Mouse (Mus musculus) layer of hippocampus, postnatal 36 days (tissue): Measurements from ENCODE around the gene Mrps18c. TPM values are rescaled to one million over a fixed set of nuclear protein-coding genes. Genes with fewer than 3 reads are reported as not detected.
A peak's percentile ranks its signal among the peaks of the same experiment; 100 is the strongest.

ENCODE experiments used
- DNase-seq, 2 experiments: peaks; one replicate each; pipeline ENCODE4 v3.0.0; 2022
- total RNA-seq, 2 experiments: library from RNA; stranded (reverse); gene quantifications; 2 replicates each; pipeline ENCODE4 v1.2.3; 2021

Mrps18c gene
- 10 to 100 TPM; 60.3 to 63.6 TPM for total RNA-seq

DNA sequence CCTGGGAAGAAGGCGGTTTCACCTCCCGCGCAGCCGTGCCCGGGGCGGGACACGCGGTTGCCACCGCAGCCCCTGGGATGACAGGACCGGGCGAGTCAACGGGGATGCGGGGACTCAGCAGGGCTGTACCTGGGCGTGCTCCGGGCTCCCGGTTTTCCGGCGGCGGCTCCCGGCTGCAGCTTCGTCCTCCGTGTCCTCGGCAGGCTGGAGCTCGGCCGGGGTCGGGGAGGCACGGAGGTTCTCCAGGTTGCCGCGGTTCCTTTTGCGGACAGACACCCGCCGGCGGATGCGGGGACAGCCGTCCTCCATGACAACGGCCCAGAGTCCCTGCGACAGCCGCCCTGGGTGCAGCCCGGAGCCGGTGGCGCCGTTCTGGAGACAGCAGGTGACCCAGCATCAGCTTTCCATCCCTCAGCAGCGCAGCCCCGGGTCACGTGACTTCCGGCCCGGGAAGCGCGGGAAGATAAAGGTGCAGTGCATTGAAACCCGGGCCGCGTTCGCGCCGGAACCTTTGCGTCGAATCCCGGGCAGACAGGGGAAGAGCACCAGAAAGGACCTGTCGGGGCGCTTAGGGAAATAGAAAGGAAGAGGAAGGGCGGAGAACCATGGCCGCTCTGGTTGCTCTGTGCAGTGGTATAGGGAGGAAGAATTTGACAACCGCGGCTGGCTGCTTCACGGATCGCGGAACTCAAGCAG is at the start of gene Mrps18c, which contains the start of gene Helq:
Gene Mrps18c (plus strand): TSS at position 463 of the 696 bp plus-strand sequence.
Gene Helq (minus strand): TSS at position 434 of the 696 bp plus-strand sequence.
- peak; percentile 92 for DNase-seq

DNA sequence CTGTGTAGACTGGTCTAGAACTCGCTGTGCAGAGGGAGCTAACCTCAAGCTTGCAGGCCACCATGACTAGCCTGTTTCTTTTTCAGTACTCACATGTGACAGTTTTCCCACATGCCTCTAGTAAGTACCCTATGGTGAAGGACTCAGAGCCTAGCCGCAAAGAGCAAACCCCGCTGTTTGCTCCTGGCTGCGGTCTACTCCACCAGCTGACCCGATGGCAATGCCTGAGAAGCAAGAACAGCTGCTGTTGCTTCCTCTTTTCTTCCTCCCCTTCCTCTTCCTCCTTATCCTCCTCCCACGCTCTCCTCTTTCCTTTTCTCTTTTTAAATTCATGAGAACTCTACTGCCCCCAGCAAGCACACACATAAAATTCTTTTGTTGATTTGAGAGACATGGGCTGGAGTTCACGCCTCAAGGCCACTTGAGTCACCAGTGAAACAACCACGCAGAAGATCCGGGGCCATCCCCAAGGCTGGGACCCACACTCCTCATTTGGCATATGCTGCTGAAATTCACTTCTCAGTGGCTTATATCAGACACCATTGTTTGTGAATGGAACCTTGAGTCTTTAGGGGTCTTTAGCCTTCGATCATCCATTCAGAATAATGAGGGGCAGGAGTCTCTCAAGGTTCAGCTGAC is 47.7 kb upstream of the Mrps18c start:
- DNase-seq = no peak

DNA sequence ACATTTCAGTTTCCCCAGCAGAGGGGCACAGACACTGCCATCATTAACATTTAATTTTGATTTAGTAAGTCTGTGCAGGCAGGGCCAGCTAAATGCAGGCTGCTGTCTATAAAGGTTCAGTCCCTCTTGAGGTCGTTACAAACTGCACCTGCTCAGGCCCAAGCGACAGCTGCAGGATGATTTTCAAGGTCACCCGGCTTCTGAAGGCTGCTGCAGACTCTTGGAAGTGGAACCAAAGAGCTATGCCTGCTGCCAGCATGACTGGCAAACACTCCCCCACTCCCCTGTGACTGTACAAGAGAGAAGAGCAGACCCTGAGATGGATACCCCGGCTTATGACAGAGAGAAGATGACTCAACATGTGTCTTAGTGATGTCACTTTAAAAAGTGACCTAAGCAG is 46.8 kb upstream of the Mrps18c start:
- no peak for DNase-seq

DNA sequence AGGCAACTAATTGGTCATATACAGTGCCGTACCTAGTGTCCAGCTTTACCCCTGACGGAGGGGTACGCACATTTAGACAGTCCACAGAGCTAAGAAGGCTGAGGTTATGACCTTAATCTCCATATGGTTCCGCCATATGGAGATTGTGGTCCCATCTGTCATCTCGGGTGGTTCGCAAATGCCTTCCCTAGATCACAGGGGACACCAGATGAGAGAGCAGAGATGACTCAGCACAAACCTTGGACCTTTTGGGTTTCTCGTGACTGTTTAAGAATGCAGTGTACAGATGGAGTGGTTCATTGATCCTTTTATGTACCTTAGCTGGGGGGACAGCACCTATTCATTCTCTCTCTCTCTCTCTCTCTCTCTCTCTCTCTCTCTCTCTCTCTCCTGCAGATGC is 45.0 kb upstream of the Mrps18c start:
- DNase-seq = no peak

DNA sequence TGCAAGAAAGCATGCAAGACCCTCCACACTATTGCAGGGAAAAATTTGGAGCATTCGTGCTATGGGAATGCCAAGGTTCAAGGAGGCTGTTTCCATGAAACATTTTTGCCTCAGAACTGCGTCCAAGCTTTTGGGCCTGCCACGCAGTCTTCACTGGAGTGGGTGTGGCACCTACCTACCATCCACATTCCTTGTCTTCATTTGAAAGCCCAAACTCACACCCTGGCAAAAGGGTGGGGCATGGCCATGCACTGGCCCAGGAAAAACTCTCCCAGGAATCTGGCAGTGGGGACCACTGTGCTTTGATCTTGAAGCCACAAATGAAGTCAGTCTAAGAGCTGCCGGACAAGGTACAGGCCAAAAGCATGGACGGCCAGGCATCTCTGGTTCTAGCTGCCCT is 40.3 kb upstream of the Mrps18c start:
- DNase-seq = no peak

DNA sequence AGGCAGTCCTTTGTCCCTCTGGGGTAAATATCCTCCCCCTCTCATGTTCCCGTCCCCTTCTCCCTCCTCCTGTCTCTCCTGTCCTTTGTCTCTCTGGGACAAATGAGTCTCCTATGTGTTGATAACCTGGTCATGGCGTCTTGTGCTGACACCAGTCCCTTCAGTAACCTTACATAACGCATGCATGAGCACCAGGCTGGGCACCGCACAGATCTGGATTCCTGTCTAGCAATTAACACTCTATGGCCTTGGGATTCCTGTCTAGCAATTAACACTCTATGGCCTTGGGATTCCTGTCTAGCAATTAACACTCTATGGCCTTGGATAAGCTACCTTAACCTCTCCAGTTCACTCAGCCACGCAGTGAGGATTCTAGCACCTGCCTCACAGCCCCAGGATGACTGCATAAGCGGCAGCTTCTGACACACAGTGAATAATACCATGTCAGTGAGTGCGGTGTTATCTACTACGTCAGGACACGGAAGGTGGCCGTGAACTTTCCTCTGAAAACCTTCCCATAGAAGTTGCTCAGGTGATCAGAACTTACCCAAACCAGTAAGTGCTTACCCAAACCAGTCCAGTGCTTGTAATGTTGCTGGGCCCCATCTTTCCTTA is 38.3 kb upstream of the Mrps18c start:
- no peak for DNase-seq

- no peak for DNase-seq
Measured at GRCm38 (mm10) chr5:100761736-100762135, 36.7 kb upstream of the Mrps18c start.

- DNase-seq = no peak
Measured at GRCm38 (mm10) chr5:100766026-100766425, 32.4 kb upstream of the Mrps18c start.

- DNase-seq = no peak
Measured at GRCm38 (mm10) chr5:100771575-100771974, 26.9 kb upstream of the Mrps18c start.

DNA sequence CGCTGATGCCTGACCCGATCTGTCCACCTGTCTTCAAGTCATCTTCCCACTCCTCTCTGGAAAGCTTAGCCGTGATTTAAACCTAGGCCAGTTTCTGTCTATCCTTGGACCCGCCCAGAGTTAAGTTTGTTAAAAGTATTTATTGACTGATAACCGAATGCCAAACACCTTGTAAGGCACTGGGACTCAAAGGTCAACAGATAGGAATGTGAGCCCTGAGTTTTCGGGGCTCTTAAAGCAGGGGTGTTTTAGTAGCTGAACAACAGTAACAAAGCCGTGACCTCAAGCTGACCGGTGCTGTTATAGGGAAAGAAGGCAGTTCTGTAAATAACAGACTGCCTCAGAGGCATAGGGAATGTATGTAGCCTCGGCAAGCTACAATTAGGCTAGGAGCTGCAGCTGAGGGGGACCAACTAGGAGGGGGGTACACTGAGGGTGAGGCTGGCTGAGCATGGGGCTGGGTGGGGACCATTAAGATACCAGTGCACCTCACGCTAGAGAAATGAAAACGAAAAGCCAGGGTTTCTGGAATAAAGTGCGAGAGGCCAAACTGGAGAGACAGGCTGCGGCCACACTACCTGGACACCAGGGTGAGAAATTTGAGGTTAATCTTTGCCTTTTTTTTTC is 22.5 kb upstream of the Mrps18c start:
- no peak for DNase-seq

DNA sequence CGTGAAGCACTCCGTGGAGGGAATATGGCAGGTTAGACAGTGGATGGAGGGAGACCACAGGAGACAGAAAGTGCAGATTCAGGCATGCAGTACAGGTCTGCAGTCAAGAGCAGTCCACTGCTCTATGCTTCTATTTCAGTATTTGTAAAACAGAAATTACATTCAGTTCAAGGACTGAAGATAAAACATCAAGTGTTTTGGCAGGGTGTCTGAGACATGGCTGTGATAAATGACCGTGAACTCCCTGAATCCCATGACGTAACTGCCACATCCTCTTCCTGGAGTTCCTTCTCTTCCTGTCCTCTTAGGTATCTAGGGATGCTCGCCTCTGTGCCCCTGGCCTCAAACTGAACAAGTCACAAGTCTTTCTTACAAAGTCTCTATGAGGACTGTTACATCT is 21.5 kb upstream of the Mrps18c start:
- DNase-seq = no peak

- no peak for DNase-seq
Measured at GRCm38 (mm10) chr5:100779002-100779401, 19.4 kb upstream of the Mrps18c start.

GRCm38 (mm10) chr5:100787527-100787926 is 10.9 kb upstream of the Mrps18c start:
- no peak for DNase-seq

DNA sequence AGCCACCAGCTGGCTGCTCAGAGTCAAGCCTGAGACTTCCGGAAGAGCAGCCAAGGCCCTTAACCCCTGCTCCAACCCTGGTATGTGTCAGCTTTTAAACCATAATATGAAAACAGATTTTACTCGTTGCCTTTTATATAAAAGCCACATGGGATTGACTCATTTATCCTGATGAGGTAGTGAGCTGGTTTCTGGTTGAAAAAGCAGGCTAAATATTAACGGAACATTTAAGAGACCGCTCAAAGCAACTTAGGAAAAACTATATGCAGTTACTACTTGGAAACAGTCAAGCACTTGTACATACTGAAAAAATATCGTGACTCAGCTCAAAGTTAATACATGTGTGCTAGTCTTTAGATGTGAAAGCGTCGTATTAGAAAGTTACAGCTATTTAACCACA is 6.2 kb upstream of the Mrps18c start:
- DNase-seq = no peak

DNA sequence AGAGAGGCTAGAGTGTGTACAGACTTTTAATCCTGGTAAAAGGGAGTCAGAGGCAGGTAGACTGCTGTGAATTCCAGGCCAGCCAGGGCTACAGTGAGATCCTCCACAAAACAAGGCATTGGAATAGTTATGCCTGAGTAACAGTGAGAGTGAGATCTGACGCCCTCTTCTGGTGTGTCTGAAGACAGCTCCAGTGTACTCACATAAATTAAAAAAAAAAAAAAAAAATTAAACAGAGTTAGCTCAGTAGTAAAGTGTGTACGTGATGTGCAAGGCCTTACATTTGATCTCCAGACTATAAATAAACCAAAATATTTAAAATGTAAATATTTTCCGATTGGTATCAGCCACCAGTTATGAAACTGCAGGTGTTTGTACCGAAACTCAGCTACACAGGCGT is 4.3 kb upstream of the Mrps18c start:
- DNase-seq = no peak

DNA sequence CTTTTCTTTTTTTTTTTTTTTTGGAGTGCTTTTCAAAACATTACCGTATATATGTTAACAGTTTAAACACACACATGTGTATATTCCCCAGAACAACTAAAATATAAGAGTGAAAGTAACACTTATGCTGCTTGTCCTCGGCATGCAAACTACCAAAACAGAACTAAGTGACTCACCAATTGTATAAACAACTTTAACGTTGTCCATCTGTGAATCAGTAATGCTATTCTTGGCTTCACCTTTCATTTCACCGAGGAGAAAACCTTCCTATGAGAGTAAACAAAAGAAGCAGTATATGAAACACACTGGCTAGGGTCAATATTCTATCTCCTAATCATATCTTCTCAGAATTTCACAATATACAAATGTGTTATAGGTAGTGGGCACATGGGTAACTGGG is 19.9 kb downstream of the Mrps18c start:
- DNase-seq = no peak

- DNase-seq = no peak
Measured at GRCm38 (mm10) chr5:100819568-100820480, 21.4 kb downstream of the Mrps18c start.

GRCm38 (mm10) chr5:100820483-100821184 is 22.2 kb downstream of the Mrps18c start, which contains the start of gene Abraxas1:
Abraxas1 (minus strand) TSS chr5:100820965.
- peak; percentile 85 to 90 for DNase-seq

- DNase-seq = no peak
Measured at GRCm38 (mm10) chr5:100821375-100821774, 22.9 kb downstream of the Mrps18c start.

DNA sequence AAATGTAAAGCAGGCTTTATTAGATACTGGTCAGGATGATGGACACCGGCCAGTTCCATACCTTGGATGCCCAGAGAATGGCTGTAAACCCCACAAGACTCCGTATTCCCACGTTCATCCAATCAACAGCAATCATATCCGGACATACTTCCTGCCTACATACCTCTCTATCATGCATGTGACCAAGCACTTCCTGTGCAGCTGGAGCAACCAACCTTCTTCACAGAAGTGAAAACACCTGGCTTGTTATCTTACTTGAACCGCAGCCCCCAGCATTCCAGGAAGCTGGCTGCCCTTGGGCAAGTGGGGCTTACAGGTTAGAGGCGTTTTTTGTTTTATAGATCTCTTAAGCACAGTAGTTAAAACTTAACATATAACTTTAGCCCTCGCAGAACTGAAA is 24.4 kb downstream of the Mrps18c start:
- no peak for DNase-seq

DNA sequence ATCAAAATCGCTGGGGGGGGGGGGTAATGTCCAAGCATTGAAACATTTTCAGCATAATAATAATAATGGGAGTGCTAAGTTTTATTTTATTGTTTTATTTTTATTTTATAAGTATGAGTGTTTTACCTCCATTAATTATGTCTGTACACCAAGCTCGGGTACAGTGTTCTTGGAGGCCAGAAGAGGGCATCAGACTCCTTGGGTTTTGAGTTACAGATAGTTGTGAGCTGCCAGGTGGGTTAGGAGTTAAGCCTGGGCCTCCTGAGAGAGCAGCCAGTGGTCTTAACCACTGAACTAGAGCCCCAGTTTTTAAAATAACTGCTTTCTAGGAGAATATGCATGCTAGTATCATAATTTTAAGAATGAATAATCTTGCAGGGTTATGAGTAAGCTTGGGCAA is 27.5 kb downstream of the Mrps18c start:
- no peak for DNase-seq
